Mouse (Mus musculus) brain, embryonic 14.5 days (tissue): ENCODE data around the gene Arih1.

ENCODE experiments used
- CTCF ChIP-seq: fragments of 200-500 bp; IDR thresholded peaks from 2 replicates; pipeline ENCODE4 v1.5.1; 2012; ENCODE audit warnings: inconsistent platforms, mild to moderate bottlenecking, moderate library complexity, borderline replicate concordance; ENCODE audit not compliant: insufficient read depth, insufficient read length; ENCODE audit errors: extremely low read depth
- POLR2A ChIP-seq: fragments of 200-500 bp; IDR thresholded peaks from 2 replicates; pipeline ENCODE4 v1.6.1; 2012; ENCODE audit warnings: mild to moderate bottlenecking, inconsistent platforms, borderline replicate concordance; ENCODE audit not compliant: poor library complexity, insufficient read depth, insufficient read length, severe bottlenecking; ENCODE audit errors: extremely low read depth

DNA sequence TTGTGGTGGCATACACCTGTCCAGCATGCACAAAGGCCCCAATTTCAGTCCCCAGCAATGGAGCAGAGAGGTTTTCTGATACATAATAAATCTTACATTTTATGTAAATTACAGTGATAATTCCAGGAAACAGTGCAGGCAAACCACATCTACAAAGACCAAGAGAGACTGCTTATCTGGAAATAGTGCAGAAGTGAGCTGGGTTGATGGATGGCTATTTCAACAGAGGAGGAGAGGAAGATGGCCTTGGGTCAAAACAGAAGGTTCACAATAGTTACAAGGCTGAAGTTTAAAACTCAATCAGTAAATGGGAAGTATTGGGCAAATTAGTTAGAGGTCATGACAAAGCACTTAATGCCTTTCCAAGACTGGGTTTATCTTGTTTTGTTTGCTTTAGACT lies 913 bp upstream of the Arih1 start:
- TF ChIP-seq CTCF: no peak
- TF ChIP-seq POLR2A: no peak
